Comparison of ENCODE assay signal across 9 mouse cellular contexts in genomic region chr5:52115821-52116317, GRCm38 (mm10).
DNase-seq lines count a peak whose midpoint lies in the region; ATAC-seq lines count a peak whose summit lies in the region.
"Had no signal": no experiment of that assay in that cellular context is flagged by ENCODE, and none has a peak within 500 bp of the region (broad histone marks: within the 10 kb centered on the region; RNA-seq: fewer than 3 reads in every experiment).

No protein-coding gene starts in this region.

- peak overlapping the region; percentile 70 for H3K9ac ChIP-seq in forebrain, embryonic 16.5 days (replicated peaks; ENCODE audit: low read depth, low read length)
- H3K9ac ChIP-seq in liver, embryonic 16.5 days (ENCODE audit: low read depth, low read length) = no peak overlapping the region
- H3K9ac ChIP-seq in neural tube, embryonic 12.5 days = peak overlapping the region; percentile 70

- peak; percentile 43 for DNase-seq in MN1 (ENCODE audit: low spot score)
- peak; percentile 88 for DNase-seq in cerebellum, adult 11 months
- peak; percentile 76 to 77 for DNase-seq in heart, postnatal 14 days
- DNase-seq in kidney, postnatal 4 days = peak; percentile 78 to 87
- peak; percentile 33 to 67 for DNase-seq in thymus, postnatal 10 days (ENCODE audit: low spot score in 2 of 2)

- H3K9me3 ChIP-seq in forebrain, embryonic 16.5 days (ENCODE audit: control insufficient read depth, low read length) = no peaks in the 10 kb centered on the region
- no peaks in the 10 kb centered on the region for H3K9me3 ChIP-seq in liver, embryonic 16.5 days (replicated peaks; ENCODE audit: control insufficient read depth, low read length)
- no peaks in the 10 kb centered on the region for H3K9me3 ChIP-seq in neural tube, embryonic 12.5 days

- peak overlapping the region; percentile 64 for H3K4me3 ChIP-seq in forebrain, embryonic 16.5 days (replicated peaks; ENCODE audit: low read length)
- H3K4me3 ChIP-seq in liver, embryonic 16.5 days (ENCODE audit: low read depth, low read length) = peak overlapping the region; percentile 65
- H3K4me3 ChIP-seq in neural tube, embryonic 12.5 days = peak overlapping the region; percentile 67

- intact Hi-C loops in heart, postnatal 14 days (cut with DNase I) = loop anchor here (5.0 to 10.0 kb wide), 4 partner anchors 126 to 709 kb away; no protein-coding TSS in a partner anchor

- peaks cover 35% of the 10 kb centered on the region for H3K4me1 ChIP-seq in forebrain, embryonic 16.5 days (replicated peaks; ENCODE audit: control insufficient read depth, insufficient read depth, low read length)
- H3K4me1 ChIP-seq in liver, embryonic 16.5 days (ENCODE audit: control insufficient read depth, low read depth, low read length) = no peaks in the 10 kb centered on the region; the same call in none of the 2 replicates
- peaks cover 24% of the 10 kb centered on the region for H3K4me1 ChIP-seq in neural tube, embryonic 12.5 days

- H3K27me3 ChIP-seq in forebrain, embryonic 16.5 days (replicated peaks; ENCODE audit: control insufficient read depth, insufficient read depth, low read length) = peaks cover 4% of the 10 kb centered on the region; the same call in 1 of the 2 replicates
- peaks cover 57% of the 10 kb centered on the region for H3K27me3 ChIP-seq in liver, embryonic 16.5 days (ENCODE audit: control insufficient read depth, insufficient read depth, low read depth, low read length)
- H3K27me3 ChIP-seq in neural tube, embryonic 12.5 days (replicated peaks) = peaks cover 44% of the 10 kb centered on the region

- WGBS in forebrain, embryonic 16.5 days = under 1% methylated on average over 47 of the region's 53 CpGs
- WGBS in liver, embryonic 16.5 days (ENCODE audit: insufficient replicate concordance) = under 1% methylated on average over 48 of the region's 53 CpGs
- 1% methylated on average over 53 of the region's 53 CpGs for WGBS in neural tube, embryonic 12.5 days

- peak overlapping the region; percentile 50; the same call in 1 of the 2 replicates for H3K27ac ChIP-seq in forebrain, embryonic 16.5 days (ENCODE audit: low read length)
- H3K27ac ChIP-seq in liver, embryonic 16.5 days (ENCODE audit: low read length) = no peak overlapping the region
- H3K27ac ChIP-seq in neural tube, embryonic 12.5 days = no peak overlapping the region
- H3K27ac ChIP-seq: macrophage had no signal

- ATAC-seq in forebrain, embryonic 16.5 days = peak; percentile 91
- ATAC-seq in liver, embryonic 16.5 days (ENCODE audit: low read depth) = peak; percentile 43
- peak; percentile 89 for ATAC-seq in neural tube, embryonic 12.5 days (ENCODE audit: low FRiP score, low read depth)

- peak overlapping the region; percentile 100 for H3K4me2 ChIP-seq in forebrain, embryonic 16.5 days (ENCODE audit: low read length)
- peak overlapping the region; percentile 79 for H3K4me2 ChIP-seq in liver, embryonic 16.5 days (ENCODE audit: low read depth, low read length)
- peak overlapping the region; percentile 100 for H3K4me2 ChIP-seq in neural tube, embryonic 12.5 days (replicated peaks)

- no peaks in the 10 kb centered on the region for H3K36me3 ChIP-seq in forebrain, embryonic 16.5 days (ENCODE audit: control insufficient read depth, insufficient read depth)
- no peaks in the 10 kb centered on the region for H3K36me3 ChIP-seq in liver, embryonic 16.5 days (ENCODE audit: control insufficient read depth, insufficient read depth)
- no peaks in the 10 kb centered on the region for H3K36me3 ChIP-seq in neural tube, embryonic 12.5 days
